Mouse (Mus musculus) adrenal gland, postnatal 10 days (tissue): ENCODE results near the gene Actn1. TPM values are rescaled to one million over a fixed set of nuclear protein-coding genes. Genes with fewer than 3 reads are reported as not detected.

Source experiments
- DNase-seq: peaks from one replicate; pipeline ENCODE4 v3.0.0; 2021; ENCODE audit warnings: mixed read lengths
- total RNA-seq, 2 experiments: library from RNA; stranded (reverse); gene quantifications; 2 replicates each; pipeline ENCODE4 v1.2.3; 2021

Actn1 gene
- total RNA-seq, 2 experiments from 2014 or later = 49.3 to 53.7 TPM

DNA sequence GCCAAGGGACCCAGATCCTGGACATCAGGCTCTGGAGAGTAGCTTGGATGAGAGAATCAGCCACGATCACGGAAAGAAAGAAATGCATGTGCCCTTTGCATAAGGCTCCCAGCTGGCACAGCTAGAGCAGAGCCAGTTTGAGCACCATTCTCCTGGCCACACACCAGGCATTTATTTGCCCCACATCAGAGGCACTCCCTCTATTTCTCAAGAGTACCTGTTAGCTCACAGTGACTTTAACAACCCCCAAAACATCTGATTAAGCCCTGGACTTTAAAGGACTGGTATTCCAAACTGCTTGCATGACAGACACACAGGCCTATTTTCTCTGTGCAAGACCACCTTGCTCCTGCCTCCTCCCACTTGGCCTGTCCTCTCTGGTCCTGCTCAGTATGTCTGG, 78.3 kb downstream of the Actn1 start:
- DNase-seq = no peak

DNA sequence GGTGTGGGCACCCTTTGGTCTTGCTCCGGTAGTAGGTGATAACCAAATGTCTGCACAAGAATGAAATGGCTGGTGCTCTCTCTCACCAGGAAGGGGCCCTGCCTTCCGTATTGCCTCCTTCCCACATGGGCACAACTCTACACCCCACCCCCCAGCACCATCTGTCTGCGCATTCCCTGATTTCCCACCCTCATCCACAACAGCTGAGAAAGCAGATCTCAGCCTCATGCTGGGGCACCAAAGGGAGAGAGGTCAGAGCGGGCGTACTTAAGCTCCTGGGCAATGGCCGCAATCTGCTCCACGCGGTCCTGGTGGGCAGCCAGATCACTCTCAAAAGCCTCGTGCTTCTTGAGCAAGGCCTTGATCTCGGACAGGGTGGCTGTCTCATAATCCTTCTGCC, 82.1 kb downstream of the Actn1 start:
- no peak for DNase-seq

DNA sequence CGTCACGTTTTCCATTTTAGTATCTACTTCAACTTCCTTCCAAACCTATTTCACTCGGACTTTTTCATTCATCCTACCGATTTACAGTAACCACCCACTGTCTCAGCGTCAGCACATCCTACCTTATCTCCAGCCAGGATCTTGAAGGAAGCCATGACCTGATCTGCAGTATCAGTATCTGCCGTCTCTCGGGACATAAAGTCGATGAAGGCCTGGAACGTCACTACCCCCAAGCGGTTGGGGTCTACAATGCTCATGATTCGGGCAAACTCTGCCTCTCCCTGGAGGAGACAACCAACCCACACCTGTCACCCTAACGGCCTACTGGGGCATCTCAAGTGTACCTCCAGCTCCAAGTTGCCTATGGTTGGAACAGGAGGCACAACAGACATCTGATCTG, 91.4 kb downstream of the Actn1 start:
- DNase-seq = no peak

- peak; percentile 87 for DNase-seq
These were observed 91.9 kb downstream of the Actn1 start for GRCm38 (mm10) chr12:80168178-80168686.

DNA sequence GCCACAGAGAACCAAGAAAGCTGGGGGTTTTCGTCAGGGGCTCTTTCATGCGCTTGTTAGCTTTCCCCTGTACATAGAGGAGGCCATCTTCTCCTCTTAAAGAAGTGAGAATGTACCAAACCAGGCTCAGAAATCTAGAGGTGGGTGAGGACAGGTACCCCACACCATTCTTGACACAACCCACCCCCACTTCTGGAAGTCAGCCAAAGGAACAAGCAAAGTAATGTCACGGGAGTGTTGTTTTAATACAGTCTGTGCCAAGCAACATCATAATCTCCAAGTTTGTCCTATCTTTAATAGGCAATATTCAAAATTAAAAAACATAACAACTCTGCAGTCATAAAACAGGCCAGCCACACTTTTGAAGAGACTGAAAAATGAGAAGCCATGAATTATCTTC, 92.8 kb downstream of the Actn1 start:
- no peak for DNase-seq

GRCm38 (mm10) chr12:80166651-80167050, 93.5 kb downstream of the Actn1 start:
- DNase-seq = no peak

- DNase-seq = no peak
These were observed 95.6 kb downstream of the Actn1 start for GRCm38 (mm10) chr12:80164526-80164925.

DNA sequence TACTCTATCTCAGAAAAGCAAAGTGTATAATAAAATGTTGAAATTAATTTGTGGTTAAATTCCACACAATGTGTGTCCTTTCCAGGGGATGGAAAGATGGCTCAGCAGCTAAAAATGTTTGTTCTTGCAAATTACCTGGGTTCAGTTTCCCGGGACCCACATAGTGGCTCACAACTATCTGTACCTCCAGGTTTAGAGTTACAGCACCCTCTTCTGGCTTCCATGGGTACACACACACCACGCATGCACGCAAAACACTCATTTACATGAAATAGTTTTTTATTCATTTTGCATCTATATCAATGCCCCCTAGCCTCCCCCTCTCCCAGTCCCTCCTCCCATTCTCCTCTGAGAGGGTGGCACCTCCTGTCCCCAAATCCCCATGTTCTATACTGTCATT, 97.7 kb downstream of the Actn1 start:
- no peak for DNase-seq

DNA sequence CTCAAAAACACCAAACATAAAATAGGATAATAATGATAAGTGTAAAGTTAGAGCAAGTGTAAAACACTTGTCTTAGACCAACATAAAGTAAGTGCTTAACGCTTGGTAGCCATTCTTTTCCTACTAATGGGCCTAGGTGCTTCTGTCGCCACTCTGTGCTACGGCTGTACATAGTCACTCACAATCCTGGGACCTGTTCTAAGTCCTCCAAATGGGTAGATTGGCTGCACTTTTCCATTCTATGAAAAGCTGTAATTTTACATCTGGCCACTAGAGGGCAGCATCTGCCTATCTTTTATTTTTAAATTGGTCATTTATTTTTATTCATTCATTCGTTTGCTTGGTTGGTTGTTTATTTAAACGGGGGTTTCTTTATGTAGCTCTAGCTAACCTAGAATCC, 102.5 kb downstream of the Actn1 start:
- DNase-seq = no peak

DNA sequence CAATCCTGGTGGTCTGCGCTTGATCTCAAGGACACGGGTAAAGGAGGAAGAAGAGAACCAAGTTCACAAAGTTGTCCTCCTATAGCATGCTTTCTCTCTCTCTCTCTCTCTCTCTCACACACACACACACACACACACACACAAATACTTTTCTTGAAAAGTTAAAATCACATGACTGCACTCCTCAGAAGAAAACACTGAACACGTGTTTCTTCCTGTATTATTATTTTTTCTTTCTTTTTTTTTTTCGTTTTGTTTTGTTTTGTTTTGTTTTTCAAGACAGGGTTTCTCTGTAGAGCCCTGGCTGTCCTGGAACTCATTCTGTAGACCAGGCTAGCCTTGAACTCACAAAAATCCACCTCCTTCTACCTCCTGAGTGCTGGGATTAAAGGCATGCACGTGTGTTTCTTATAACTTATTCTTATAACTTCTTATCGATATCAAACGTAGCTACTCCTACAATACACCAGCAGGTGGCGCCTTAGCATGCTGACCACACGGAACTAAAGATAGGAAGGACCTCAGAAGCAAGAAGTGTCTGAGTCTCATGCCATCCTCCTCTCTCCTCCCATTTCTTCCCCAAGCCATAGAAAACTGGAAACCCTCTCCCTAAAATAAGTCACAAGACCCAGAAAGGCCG, 106.4 kb downstream of the Actn1 start:
- DNase-seq = peak; percentile 70

GRCm38 (mm10) chr12:80153078-80153477, 107.1 kb downstream of the Actn1 start:
- no peak for DNase-seq

- DNase-seq = no peak
These were observed 108.3 kb downstream of the Actn1 start for GRCm38 (mm10) chr12:80151821-80152220.

DNA sequence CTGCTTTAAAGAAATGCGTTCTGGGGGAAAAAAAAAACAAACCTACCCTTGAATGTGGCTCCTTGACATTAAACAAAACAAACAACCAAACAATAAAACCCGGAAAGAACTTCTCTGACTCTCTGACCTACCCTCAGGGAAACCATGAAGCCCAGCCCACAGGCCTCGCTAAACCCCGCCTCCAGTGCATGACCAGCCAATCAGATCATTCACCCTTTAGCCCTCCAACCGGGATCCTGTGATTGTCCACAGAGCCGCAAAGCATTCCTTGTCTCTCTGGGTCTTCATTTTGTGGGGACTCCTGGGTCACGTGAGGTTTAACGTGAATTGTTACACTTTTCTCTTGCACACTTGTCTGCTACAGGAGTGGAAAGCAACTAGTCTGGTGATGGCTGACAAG, 109.5 kb downstream of the Actn1 start:
- DNase-seq = peak; percentile 68

DNA sequence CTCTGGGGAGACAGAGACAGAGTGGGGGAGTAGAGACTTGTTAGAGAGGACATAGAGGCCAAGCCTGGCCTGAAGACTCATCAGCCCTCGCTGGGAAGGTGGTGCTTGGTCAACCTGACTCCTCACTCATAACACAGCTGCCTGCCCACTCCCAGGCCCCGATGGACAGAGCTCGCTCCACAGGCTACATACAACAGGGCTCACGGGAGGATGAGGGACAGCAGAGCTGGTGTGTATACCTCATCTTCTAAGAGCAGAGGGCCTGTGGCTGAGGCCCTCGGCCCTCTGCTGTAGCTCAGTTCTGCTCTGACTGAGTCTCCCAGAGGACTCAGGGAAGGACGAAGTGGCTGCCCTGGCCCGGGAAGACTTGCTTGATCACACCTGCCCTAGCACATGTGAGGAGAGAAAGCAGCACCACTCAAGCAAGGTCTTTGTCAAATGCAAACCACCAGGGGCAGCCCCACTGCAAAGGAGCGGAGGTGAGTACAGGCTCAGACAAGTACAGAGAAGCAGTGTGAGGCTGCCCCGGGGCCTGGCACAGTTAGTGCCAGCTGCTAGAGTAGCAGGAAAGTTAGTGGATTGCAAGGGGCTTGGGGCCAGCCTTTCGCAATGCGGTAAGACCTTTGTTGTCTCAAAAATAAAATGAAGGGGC, 112.5 kb downstream of the Actn1 start:
- DNase-seq = no peak

GRCm38 (mm10) chr12:80146227-80147223, 113.6 kb downstream of the Actn1 start:
- peak; percentile 83 for DNase-seq

DNA sequence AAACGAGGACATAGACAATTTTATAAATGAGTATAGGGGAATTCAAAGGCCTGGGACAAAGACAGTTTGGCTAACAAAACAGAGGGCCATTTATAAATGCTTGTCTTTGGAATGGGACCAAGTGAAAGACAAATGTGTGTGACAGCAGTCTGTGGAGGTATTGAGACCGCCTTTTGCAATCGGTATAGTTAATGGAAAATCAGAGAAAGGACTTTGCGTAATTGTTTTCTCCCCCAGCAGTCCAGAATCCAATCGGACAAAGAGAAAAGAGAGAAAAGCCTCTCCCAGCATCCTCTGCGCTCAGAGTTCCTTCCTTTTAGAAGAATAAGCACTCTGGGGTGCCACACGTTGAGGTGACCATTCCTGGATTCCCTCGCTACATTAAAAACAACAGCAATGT, 114.8 kb downstream of the Actn1 start:
- DNase-seq = no peak

GRCm38 (mm10) chr12:80144846-80145245, 115.3 kb downstream of the Actn1 start:
- DNase-seq = no peak

DNA sequence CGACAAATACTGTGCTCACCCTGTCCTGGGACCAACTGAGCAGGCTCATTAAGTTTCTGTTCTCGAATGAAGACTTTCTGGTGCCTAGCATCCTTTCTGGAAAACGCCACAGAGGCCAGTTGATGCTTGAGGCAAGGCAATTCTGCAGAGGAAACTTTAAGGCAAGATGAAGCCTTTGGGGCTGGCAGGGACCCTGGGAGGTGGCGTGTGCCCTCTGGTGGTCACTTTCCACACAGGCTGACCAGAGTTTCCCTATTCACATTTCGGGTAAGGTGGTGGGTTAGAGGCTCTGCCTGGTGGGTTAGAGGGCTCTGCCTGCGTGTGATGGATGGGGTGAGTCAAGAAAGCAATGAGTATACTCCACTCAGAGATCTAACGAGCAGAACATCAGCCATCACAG, 118.7 kb downstream of the Actn1 start:
- DNase-seq = peak; percentile 77

GRCm38 (mm10) chr12:80141011-80141410, 119.2 kb downstream of the Actn1 start:
- no peak for DNase-seq

GRCm38 (mm10) chr12:80137744-80138143, 122.4 kb downstream of the Actn1 start:
- no peak for DNase-seq

DNA sequence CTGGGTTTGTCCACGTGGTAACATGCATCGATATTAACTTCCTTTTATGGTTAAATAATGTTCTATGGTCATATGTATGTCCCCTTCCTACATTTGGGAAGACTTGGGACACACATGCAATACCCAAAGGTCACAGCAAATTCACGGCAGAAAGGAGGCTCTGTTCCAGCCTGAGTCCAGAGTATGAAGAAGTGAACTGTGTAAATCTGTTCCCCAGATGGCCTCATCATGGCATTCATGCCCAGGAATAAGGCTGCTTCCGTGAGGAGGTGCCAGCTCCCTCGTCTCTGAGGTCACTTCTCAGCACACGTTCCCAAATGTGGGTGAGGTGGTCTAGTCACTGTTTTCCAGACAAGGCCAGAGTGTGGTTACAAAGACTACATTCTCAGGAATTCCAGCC, 122.9 kb downstream of the Actn1 start:
- no peak for DNase-seq

DNA sequence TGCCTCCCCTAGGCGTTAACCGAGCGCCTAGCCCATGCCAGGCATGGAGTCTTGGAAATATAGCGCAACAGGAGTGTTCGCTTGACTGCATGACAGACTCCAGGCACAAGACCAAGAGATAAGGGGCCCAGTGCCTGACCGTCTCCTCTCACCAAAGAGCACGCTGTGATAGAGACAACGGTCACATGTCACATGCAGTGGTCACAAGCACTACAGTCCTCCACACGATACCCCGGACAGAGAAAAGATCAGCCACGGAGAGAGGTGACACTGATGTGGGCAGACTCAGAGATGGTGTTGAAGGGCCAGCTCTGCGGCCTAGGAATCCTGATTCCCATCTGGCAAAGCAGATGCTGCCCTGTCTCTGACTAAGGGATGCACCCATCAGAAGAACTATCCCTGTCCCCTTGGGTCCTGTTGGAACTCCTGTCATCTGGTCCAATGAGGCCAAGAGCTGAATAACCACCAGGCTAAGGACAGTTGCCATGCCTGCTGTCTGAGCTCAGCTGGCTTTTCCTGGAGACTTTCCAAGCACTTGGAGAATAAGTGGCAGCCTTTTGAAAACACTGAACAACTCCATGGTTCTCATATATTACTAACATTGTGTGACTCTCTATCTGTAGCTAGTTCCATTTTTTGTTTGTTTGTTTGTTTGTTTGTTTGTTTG, 123.8 kb downstream of the Actn1 start:
- DNase-seq = no peak
